Mouse (Mus musculus) cerebellum, postnatal 4 days (tissue): ENCODE measurements at regions not wholly inside any gene's neighbourhood (a gene's known extent, or its start where the extent isn't known, plus 50 kb on each side); places are given as distances from the start of the nearest gene placed in this dataset.

Experiments used
- DNase-seq, 2 experiments: peaks; one replicate each; pipeline ENCODE4 v3.0.0; 2022; ENCODE audit warnings: low spot score in 2 of 2, mixed read lengths in 1 of 2

DNA sequence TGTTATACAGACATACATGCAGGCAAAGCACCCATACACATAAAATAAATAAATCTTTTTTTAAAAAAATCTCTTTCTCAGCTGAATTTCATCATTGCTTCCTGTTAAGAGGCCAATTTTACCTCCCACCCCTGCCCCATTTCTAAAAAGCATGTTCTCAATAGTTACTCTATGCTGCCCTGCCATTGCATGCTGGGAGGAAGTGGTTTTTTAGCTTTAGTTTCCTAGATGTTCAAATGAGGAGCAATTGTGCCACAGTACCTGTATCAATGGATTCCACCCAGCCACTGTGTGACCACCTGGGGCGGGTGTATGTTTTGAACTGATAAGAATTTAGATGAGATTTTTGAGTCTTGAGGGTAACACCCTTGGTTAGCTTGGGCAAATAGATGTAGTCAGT, 53.3 kb upstream of the Prkcq start:
- no peak for DNase-seq

DNA sequence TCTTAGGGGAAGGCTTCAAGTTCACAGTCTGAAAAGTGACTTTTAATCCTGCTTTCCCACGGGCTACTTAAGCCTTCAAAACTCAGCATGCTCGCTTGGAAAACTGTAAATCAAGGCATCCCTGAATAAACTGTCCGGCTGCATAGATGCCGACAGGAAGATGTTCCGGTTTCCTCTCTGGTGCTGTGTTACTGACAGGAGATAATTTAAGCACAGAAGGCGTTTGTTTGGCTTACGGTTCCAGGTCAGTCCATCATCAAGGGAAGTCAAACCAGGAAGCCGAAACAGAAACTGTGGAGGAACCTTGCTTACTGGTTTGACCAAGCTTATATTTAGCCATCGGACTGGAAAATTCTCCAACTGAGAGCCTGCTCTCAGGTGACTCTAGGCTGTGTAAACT, 52.6 kb upstream of the Prkcq start:
- DNase-seq = no peak
